Mouse (Mus musculus) liver, adult 2 months (tissue): ENCODE measurements around the gene Tmprss11f.

Source experiments
- CTCF ChIP-seq: fragments of 200-500 bp; IDR thresholded peaks from 2 replicates; pipeline ENCODE4 v1.5.1; 2011; ENCODE audit warnings: low read depth, low read length, control low read depth
- POLR2A ChIP-seq: fragments of 200-500 bp; IDR thresholded peaks from 2 replicates; pipeline ENCODE4 v1.6.1; 2011; ENCODE audit warnings: low read length, control low read depth; ENCODE audit not compliant: insufficient read depth; ENCODE audit errors: extremely low read depth

DNA sequence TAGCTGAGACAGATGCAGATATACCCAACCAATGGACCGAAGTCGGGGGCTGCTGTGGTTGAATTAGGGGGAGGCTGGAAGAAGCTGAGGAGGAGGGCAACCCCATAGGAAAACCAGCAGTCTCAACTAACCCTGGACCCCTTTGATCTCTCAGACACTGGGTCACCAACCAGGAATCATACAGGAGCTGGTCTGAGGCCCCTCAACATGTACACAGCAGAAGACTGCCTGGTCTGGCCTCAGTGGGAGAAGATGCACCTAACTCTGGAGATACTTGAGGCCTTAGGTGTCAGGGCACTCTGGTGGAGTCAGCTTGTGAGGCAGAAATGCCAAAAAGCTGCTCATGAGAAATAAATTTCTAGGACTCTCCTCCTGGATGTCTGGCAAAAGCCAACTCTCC is 85.5 kb downstream of the Tmprss11f start:
- TF ChIP-seq CTCF (no peak), POLR2A (no peak)
